Mouse (Mus musculus) brain, embryonic 14.5 days (tissue): ENCODE measurements at regions not wholly inside any gene's neighbourhood (a gene's known extent, or its start where the extent isn't known, plus 50 kb on each side); places are given as distances from the start of the nearest gene placed in this dataset.

ENCODE experiments used
- DNase-seq: peaks from one replicate; pipeline ENCODE4 v3.0.0-alpha.2; 2011; ENCODE audit warnings: low read depth
- CTCF ChIP-seq: fragments of 200-500 bp; IDR thresholded peaks from 2 replicates; pipeline ENCODE4 v1.5.1; 2012; ENCODE audit warnings: inconsistent platforms, mild to moderate bottlenecking, moderate library complexity, borderline replicate concordance; ENCODE audit not compliant: insufficient read depth, insufficient read length; ENCODE audit errors: extremely low read depth
- POLR2A ChIP-seq: fragments of 200-500 bp; IDR thresholded peaks from 2 replicates; pipeline ENCODE4 v1.6.1; 2012; ENCODE audit warnings: mild to moderate bottlenecking, inconsistent platforms, borderline replicate concordance; ENCODE audit not compliant: poor library complexity, insufficient read depth, insufficient read length, severe bottlenecking; ENCODE audit errors: extremely low read depth

- peak; percentile 45 for DNase-seq
- no peak for TF ChIP-seq POLR2A
- TF ChIP-seq CTCF, result no peak
These were observed 1870.4 kb downstream of the Pcdh19 start for GRCm38 (mm10) chrX:131818397-131818796.

GRCm38 (mm10) chrX:131774011-131774690 is 1914.6 kb downstream of the Pcdh19 start:
- peak; percentile 66 for DNase-seq

More at GRCm38 (mm10) chrX:131774011-131774690, 1914.6 kb downstream of the Pcdh19 start:
- TF ChIP-seq POLR2A (no peak), CTCF (no peak)
